Mouse (Mus musculus) adrenal gland, postnatal 14 days (tissue): Measurements from ENCODE around the gene Mia. TPM values are rescaled to one million over a fixed set of nuclear protein-coding genes. Genes with fewer than 3 reads are reported as not detected.

Experiments used
- DNase-seq: peaks from one replicate; pipeline ENCODE4 v3.0.0; 2021; ENCODE audit warnings: mixed read lengths
- microRNA-seq, 2 experiments: library from miRNA; unstranded; fragments of <30 nt; microRNA quantifications; one replicate each; pipeline ENCODE4 v1.2.0; 2021
- total RNA-seq: library from RNA; stranded (reverse); gene quantifications from 2 replicates; pipeline ENCODE4 v1.2.3, GENCODE M21; 2021

Mia gene
- total RNA-seq, 1 experiment from 2014 or later = 0.89 TPM

DNA sequence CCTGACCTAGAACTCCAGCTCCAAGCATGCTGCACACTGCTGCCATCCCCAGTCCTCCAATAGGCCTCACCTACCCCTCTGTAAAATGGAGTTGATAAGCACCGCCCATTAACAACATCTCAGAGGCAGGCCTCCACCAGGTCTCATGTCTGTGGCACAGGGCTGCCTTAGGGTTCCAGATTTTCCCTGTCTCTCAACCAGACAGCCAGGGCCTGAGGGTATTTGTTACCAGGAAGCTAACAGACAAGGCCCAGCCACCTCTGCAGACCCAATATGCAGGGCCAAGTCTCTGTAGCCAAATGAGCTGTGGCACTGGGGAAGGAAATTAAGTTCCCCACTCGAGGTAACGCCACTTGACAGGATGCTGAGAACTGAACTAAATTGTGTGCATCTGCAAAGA is 20.0 kb downstream of the Mia start:
- DNase-seq = no peak

DNA sequence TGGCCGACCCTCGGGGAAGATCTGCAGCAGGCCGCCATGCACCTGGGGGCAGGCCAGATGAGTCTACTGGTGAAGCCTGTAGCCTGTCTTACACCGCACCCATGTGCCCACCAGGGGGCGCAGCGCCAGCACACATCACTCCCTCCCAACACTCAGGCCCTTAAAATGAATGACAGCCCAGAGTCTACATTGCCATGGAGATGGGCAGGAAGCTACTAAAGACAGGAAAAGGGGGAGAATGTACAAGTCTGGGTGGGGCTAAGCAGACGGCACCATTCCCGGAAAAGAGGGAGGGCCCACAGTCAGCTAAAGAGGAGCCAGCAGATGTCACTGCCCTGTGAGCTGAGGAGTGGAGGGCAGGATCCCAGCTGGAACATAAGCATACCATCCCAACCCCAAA is 21.1 kb downstream of the Mia start:
- peak; percentile 94 for DNase-seq

DNA sequence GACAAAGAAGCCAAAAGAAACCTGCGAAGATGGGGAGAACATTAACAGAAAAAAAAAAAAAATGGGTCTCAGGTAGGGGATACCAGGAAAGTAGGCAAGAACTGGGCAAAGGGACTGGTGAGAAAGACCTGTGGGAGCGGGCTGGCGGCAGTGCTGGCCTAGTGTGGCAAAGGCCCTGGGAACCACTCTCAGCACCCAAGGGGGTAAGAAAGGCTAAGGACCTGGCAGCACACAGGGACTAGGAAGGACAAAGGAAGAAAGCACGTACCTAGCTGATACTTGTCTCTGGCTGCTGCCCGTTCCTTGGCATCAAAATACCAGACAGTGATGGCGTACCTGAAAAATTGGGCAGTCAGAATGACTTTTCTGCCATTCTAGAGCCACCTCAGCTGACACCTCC is 21.7 kb downstream of the Mia start:
- DNase-seq = peak; percentile 52

DNA sequence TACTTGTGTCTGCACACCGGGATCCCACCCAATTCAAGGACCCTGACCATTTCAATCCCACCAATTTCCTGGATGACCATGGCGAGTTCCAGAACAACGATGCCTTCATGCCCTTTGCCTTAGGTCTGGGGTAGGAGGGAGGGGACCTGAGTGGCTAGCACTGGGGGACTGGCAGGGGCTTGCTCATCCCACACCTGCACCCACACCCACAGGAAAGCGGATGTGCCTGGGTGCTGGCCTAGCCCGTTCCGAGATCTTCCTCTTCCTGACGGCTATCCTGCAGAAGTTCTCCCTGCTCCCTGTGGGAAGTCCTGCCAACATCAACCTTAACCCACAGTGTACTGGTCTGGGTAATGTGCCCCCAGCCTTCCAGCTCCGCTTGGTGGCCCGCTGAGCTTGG is 22.8 kb downstream of the Mia start:
- no peak for DNase-seq

DNA sequence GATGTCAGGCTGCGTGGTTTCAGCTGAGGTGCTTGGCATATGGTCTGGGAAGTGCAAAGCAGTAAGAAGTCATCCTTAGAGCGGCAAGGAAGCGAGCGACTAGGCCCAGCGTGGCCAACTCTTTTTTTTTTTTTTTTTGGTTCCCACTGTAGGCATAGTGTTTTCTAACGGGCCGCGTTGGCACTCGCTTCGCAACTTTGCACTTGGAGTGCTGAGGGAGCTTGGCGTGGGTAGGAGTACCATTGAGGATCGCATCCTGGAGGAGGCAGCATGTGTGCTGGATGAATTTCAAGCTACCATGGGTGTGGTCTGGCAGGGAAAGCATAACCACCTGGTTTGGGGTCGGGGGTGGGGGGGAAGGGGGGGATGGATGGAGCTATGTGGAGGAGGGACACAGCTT is 25.0 kb downstream of the Mia start:
- DNase-seq = no peak

DNA sequence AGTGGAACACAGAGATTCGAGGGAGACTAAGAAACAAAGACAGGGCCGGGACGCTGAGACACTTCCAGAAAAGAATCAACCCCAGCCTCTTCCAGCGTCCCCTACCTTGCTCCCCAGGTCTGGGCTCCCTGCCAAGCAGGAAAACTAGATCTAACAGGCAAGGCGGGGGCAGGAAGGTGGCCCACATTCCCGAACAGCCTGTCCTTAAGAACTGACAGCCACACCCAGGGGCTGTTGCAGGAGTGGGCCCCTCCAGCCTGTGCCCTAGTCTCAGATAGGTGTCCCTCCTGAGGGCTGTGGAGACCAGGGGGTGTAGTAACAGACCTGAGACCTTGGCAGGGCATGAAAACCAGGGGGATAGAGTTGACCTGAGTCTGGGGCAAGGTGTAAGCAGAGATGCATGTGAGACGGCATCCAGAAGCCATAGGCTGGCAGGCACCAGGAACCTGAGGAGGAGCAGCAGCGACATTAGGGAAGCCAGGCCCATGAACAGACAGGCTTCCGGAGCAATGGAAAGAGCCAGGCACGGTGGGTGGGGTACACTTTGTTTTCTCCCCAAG is 27.7 kb downstream of the Mia start, which contains the start of gene Cyp2t4:
TSS of gene Cyp2t4 (plus strand) at position 510 of the 560 bp plus-strand sequence.
- peak; percentile 38 for DNase-seq

DNA sequence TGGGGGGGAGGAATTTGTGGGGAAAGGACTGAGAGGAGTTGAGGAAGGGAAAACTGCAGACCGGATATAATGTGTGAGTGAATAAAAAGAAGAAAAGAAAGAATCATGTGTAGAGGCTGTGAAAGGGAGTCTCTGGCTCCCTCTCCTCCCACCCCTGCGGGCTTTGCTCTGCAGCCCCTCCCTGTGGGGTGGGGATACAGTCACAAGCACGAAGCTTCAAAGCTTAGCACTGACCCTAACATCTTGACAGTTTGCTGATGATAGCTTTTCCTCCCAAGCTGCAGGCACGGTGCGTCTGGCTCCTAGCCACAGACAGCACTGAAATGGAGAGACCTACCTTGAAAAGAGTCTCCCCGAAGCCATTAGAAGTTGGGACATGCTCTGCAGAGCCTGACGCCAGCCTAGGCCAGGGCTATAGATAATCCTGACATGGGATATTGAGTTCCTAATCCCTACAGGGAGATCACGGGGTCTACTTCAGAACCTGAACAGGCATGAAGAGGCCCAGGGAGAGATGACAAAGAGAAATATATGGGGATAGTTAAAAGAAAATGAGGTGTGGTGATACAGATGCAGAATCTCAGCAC is 44.5 kb downstream of the Mia start:
- no peak for DNase-seq

DNA sequence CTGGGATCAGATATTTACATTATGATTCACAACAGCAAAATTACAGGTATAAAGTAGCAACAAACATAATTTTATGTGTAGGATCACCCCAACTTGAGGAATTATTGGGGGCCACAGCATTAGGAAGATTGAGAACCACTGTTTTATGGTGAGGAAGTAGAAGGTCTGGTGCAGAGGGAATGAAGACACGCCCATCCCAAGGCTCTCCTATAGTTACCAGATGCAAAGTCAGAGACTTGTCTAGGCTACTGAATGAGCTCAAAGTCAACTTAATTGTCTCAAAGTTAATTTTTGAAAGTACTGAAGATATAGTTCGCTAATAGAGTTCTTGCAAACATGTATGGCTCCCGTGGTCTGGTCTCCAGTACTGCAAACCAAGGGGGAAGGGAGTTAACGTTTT is 47.2 kb downstream of the Mia start:
- no peak for DNase-seq

DNA sequence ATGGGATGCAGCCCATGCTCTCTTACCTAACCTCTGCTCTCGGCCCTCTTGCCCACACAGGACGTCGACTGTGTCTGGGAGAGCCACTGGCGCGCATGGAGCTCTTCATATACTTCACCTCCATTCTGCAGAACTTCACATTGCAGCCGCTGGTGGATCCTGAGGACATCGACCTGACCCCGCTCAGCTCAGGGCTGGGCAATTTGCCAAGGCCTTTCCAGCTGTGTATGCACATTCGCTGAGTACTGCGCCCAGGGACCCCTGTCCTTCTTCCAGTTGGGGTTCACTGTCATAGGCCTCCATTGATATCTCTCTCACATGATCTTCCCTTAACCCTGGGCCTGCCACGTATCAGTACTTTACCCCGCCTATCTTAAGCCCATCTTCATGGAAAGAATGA is 47.8 kb downstream of the Mia start:
- peak; percentile 57 for DNase-seq

DNA sequence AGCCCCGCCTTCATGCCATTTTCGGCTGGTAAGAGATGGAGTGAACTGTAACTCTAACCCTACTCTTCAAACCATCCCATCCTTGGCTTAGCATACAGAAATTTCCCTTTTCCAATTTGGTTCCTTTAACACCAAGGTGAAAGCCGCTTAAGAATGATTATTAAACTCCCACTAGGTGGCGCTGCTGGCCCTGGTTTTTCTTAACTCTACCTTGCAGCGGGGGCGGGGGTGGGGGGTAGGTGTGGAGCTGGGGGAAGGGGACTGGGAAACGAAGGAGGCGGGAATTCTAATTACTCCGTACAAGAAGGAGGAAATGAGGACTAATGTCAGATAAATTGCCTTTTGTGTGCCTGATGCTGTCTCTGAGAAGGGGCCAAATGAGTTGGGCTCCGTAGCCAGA is 48.4 kb downstream of the Mia start:
- DNase-seq = peak; percentile 74

DNA sequence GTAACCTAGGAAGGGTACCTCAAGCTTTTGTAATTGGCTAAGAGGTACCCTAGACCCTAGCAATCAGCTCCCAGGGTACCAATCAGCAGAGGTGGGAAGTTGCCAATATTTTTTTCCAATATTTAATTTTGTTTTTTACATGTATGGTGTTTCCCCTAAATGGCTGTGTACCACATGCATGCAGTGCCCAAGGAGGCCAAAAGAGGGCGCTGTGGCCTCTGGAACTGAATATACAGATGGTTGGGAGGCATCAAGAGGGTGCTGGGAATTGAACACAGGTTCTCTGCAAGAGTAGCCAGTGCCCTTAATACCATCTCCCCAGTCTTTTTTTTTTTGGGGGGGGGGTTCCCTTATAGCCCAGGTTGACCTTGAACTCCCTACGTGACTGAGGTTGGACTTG is 49.6 kb downstream of the Mia start:
- DNase-seq = no peak

DNA sequence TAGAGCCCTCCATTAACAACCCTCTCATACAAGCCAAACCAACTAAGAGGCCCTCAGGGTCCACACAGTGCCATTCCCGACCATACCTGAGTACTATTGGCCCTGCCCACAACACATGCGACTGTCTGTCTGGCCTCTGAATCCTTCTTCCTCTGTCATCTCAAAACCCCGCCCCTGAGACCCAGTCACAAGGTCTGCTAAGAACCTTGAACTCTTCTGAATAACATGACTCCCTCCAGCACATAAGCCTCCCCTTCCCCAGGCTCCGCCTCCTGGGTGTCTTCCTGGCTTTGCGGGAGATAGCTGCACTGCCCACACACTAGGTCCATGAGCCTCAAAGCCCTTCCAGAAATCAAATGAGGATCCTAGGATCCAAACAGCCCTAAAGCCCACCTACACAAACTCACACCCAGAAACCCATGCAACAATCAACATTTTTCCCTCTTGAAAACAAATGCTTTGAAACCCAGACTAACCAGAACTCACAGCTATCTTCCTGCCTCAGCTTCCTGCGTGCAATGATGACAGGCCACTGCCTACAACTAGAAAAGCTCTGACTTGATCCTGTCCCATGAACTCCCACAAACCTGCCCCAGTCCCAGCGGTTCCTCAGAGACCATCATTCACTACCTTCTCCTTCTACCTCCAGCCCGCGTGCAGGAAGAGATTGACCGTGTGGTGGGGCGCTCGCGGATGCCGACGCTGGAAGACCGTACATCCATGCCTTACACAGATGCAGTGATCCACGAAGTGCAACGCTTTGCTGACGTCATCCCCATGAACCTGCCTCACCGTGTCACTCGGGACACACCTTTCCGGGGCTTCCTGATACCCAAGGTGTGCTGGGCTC is 50.2 kb downstream of the Mia start:
- DNase-seq = peak; percentile 29

DNA sequence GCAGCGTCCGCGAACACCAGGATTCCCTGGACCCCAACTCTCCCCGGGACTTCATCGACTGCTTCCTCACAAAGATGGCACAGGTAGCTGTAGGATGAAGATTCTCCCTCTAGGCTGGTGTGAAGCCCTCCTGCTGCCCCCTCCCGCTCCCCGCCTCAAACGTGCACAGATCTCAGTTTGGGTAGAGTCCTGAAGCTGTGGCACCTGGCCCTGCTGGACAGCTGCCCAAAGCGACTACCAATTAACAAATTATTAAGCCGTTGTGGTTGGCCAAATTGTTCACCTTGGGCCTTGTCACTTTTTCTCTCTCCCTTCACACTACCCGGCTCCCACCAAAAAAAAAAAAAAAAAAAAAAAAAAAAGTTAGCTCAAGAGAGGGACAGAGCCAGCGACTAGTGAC is 51.1 kb downstream of the Mia start:
- DNase-seq = no peak

Small RNAs within 50 kb of the gene (microRNA-seq; reads per million reads assigned to microRNA genes)
- gene Mir1191 = 0 to 0.38 reads per million in 2 experiments
- gene Mir3101 = 0 reads per million in 2 experiments

Other genes starting within 250 kb of the Mia start
- gene Cyp2a22, start 241.8 kb downstream of the Mia start, total RNA-seq = 0.75 and 21.6 TPM in 2 replicates
- 5.2 and 72.8 TPM in 2 replicates for gene Cyp2a12, start 152.1 kb downstream of the Mia start, total RNA-seq
- 733 and 877 TPM in 2 replicates for gene Cyp2f2, start 61.2 kb downstream of the Mia start, total RNA-seq
- not detected in 2 replicates for gene Cyp2t4, start 27.4 kb downstream of the Mia start, total RNA-seq
- gene Egln2, start 14.4 kb downstream of the Mia start, total RNA-seq = 83.9 and 92.9 TPM in 2 replicates
- gene Rab4b, start 2.3 kb downstream of the Mia start, total RNA-seq = 39.5 and 55.2 TPM in 2 replicates
- not detected in 2 replicates for gene Gm21983, start 71 bp downstream of the Mia start, total RNA-seq
- 22.9 and 23.0 TPM in 2 replicates for gene BC024978, start 14.6 kb upstream of the Mia start, total RNA-seq
- gene Snrpa, start 15.1 kb upstream of the Mia start, total RNA-seq = 88.3 and 90.9 TPM in 2 replicates
- 8.6 and 9.6 TPM in 2 replicates for gene Itpkc, start 47.5 kb upstream of the Mia start, total RNA-seq
- 44.2 and 44.8 TPM in 2 replicates for gene Coq8b, start 51.9 kb upstream of the Mia start, total RNA-seq
- gene Numbl, start 77.3 kb upstream of the Mia start, total RNA-seq = 8.7 and 11.9 TPM in 2 replicates
- gene Ltbp4, start 156.5 kb upstream of the Mia start, total RNA-seq = 122 and 126 TPM in 2 replicates
- gene Shkbp1, start 174.9 kb upstream of the Mia start, total RNA-seq = 16.1 and 26.1 TPM in 2 replicates
- 1.8 TPM in 2 replicates for gene Gm20479, start 176.3 kb upstream of the Mia start, total RNA-seq